Mouse (Mus musculus) gastrocnemius, adult 2 months (tissue): ENCODE measurements around the gene Pdia6. TPM values are rescaled to one million over a fixed set of nuclear protein-coding genes. Genes with fewer than 3 reads are reported as not detected.

ENCODE experiments used
- DNase-seq: peaks from one replicate; pipeline ENCODE4 v3.0.0; 2022
- H3K27ac ChIP-seq: fragments of 200-600 bp; 2 replicates; pipeline ENCODE4 v1.8.1; 2022; ENCODE audit warnings: mild to moderate bottlenecking
- H3K4me3 ChIP-seq: fragments of 200-600 bp; 2 replicates; pipeline ENCODE4 v1.8.1; 2022; ENCODE audit warnings: mild to moderate bottlenecking, moderate library complexity
- CTCF ChIP-seq: fragments of 200-600 bp; IDR thresholded peaks from 2 replicates; pipeline ENCODE4 v1.8.1; 2022; ENCODE audit warnings: antibody characterized with exemption, mild to moderate bottlenecking, moderate library complexity
- intact Hi-C: fragments of 180-260 bp; cut with DNase I; formaldehyde crosslinking; loops from one replicate; pipeline ENCODE4 v1.15.1; 2025
- total RNA-seq, 2 experiments: library from RNA; stranded (reverse); gene quantifications; 2 replicates each; pipeline ENCODE4 v1.2.3; 2021

The Pdia6 gene
- total RNA-seq, 2 experiments from 2014 or later, result 40.1 to 49.5 TPM

DNA sequence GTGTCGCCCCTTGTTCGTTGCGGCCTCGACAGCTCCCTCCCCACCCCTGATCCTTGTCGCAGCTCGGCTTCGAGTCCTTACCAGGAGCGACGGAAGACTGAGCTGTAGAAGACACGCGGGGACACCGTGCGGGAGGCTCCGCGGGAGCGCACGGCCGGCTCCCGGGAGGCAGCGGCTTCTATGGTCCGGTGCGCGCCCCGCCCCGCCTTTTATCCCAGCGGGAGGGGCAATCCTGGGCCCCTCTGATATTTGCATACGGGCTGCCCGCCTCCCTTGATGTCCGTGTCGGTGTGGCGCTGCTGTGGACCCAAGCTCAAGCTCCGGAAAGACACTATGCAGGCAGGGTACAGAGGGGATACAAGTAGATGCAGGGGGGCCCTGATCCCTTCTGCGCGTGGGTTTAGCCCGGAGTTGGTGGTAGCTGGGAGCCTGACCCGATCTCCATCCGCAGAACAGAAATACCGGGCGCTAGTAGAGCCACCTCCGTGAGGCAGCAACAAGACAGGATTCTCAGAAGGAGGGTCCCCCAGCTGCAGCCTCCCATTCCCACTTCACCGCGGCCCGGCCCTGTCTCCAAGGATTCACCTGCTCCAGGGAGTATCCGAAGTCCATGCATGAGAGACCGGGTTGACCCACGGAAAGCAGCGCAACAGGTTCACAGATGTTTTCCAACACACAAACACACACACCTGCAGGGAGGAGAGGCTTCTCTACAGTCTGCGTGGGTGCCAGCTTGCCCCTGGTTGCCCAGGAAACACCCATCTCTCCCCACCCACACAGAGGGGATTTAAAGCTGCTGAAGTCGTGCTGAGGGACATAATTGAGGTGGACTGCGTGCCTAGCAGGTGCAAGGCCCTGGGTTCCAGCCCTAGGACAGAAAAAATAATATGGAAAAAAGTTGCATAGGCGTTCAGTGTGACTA lies 58.5 kb downstream of the Pdia6 start:
- peak; percentile 40 for DNase-seq
- TF ChIP-seq CTCF, result no peak
- no peak overlapping the region for H3K27ac ChIP-seq
- H3K4me3 ChIP-seq, result peak overlapping the region; percentile 65
- intact Hi-C loops, result no loop called here

DNA sequence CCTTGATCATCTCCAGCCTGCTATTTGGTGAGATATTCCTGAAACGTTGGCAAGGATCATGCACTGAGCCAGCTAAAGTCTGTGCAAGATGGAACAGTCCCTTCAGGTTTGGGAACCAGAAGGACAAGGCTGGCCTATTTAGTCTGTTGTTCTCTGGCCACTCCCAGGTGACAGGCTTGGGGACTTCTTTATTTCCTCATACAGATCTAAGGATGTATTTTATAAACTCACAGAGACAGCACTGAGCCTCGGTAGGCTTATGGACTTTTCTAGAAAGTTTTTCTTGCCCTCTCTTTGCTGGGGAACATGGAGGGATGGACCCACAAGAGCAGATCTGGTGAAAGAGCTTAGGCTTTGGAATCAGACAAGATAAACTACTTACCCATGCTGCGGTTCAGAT lies 62.9 kb downstream of the Pdia6 start, which contains the start of gene Atp6v1c2:
TSS of gene Atp6v1c2 (minus strand) at position 101 of the 400 bp plus-strand sequence.
- TF ChIP-seq CTCF, result no peak
- Histone ChIP-seq H3K4me3 (no peak within 1 kb of the TSS), H3K27ac (no peak within 1 kb of the TSS)
- no peak for DNase-seq
- intact Hi-C loops, result no loop called here

- intact Hi-C loops, result no loop called here
- no peak for DNase-seq
- no peak for TF ChIP-seq CTCF
- no peak overlapping the region for H3K27ac ChIP-seq
- no peak overlapping the region for H3K4me3 ChIP-seq
These were observed 67.1 kb downstream of the Pdia6 start for GRCm38 (mm10) chr12:17333459-17333858.

Other genes starting within 250 kb of the Pdia6 start
- 10 to 100 TPM in 1 of 2 experiments, 1 to 10 TPM in 1; 4.2 to 15.5 TPM for gene Kcnf1, start 89.7 kb upstream of the Pdia6 start, total RNA-seq
- not detected for gene Atp6v1c2, start 62.8 kb downstream of the Pdia6 start, total RNA-seq
- gene Nol10, start 81.9 kb downstream of the Pdia6 start, total RNA-seq, result 1 to 10 TPM; 8.8 to 9.2 TPM